Mouse (Mus musculus): ENCODE data around the gene Gm10722. TPM values are rescaled to one million over a fixed set of nuclear protein-coding genes. Genes with fewer than 3 reads are reported as not detected.
"Not testable (repeated sequence)": the region's sequence is repeated elsewhere in the genome, so short reads cannot be mapped to it uniquely, and the experiment has no call there.

Gene Gm10722
- polyA plus RNA-seq, 1 experiment, result not detected

- H3K27ac ChIP-seq (ENCODE audit: insufficient read depth, low read length); H3K27me3 ChIP-seq (ENCODE audit: control insufficient read depth, insufficient read depth, low read length); H3K4me1 ChIP-seq (ENCODE audit: control insufficient read depth, insufficient read depth, low read length); H3K4me3 ChIP-seq (replicated peaks; ENCODE audit: insufficient read depth, low read depth, low read length): not testable (repeated sequence)
- WGBS, result 65% methylated on average over 13 of the region's 16 CpGs
- peak; percentile 25 to 29 for DNase-seq
Measured at GRCm38 (mm10) chr9:3029276-3030000, 28.7 kb downstream of the Gm10722 start.

GRCm38 (mm10) chr9:3030677-3031318 lies 30.1 kb downstream of the Gm10722 start:
- not testable (repeated sequence) for DNase-seq; H3K27me3 ChIP-seq (ENCODE audit: control insufficient read depth, insufficient read depth, low read length); H3K4me1 ChIP-seq (ENCODE audit: control insufficient read depth, insufficient read depth, low read length); H3K27ac ChIP-seq (ENCODE audit: insufficient read depth, low read length); H3K4me3 ChIP-seq (replicated peaks; ENCODE audit: insufficient read depth, low read depth, low read length)
- WGBS, result 62% methylated on average over 2 of the region's 10 CpGs

GRCm38 (mm10) chr9:3034299-3034698 lies 33.6 kb downstream of the Gm10722 start, which contains the start of gene Gm17535:
Gene Gm17535, plus strand, starts transcription at chr9:3034599.
- WGBS, result 62% methylated on average over 1 of the region's 8 CpGs
- H3K4me3 ChIP-seq (replicated peaks; ENCODE audit: insufficient read depth, low read depth, low read length), result not testable (repeated sequence)

GRCm38 (mm10) chr9:3036577-3036976 lies 35.9 kb downstream of the Gm10722 start, which contains the start of gene Gm10715:
Gene Gm10715, plus strand, starts transcription at chr9:3036877.
- H3K27me3 ChIP-seq (ENCODE audit: control insufficient read depth, insufficient read depth, low read length); DNase-seq; H3K27ac ChIP-seq (ENCODE audit: insufficient read depth, low read length); H3K4me1 ChIP-seq (ENCODE audit: control insufficient read depth, insufficient read depth, low read length); H3K4me3 ChIP-seq (replicated peaks; ENCODE audit: insufficient read depth, low read depth, low read length): not testable (repeated sequence)
- 80% methylated on average over 8 of the region's 8 CpGs for WGBS

More at GRCm38 (mm10) chr9:3034299-3034698, 33.6 kb downstream of the Gm10722 start, which contains the start of gene Gm17535:
- DNase-seq; H3K27me3 ChIP-seq (ENCODE audit: control insufficient read depth, insufficient read depth, low read length); H3K4me1 ChIP-seq (ENCODE audit: control insufficient read depth, insufficient read depth, low read length); H3K27ac ChIP-seq (ENCODE audit: insufficient read depth, low read length): not testable (repeated sequence)

- WGBS, result 62% methylated on average over 4 of the region's 4 CpGs
- H3K27ac ChIP-seq (ENCODE audit: insufficient read depth, low read length); H3K4me3 ChIP-seq (replicated peaks; ENCODE audit: insufficient read depth, low read depth, low read length); H3K4me1 ChIP-seq (ENCODE audit: control insufficient read depth, insufficient read depth, low read length); H3K27me3 ChIP-seq (ENCODE audit: control insufficient read depth, insufficient read depth, low read length); DNase-seq: not testable (repeated sequence)
Measured at GRCm38 (mm10) chr9:3038161-3038560, 37.4 kb downstream of the Gm10722 start.

Other genes with a start within 250 kb of the Gm10722 start
- gene Gm11168, start 2.4 kb downstream of the Gm10722 start, polyA plus RNA-seq (2012; rRNA removed), result not detected in 2 replicates
- gene Gm10721, start 12.2 kb downstream of the Gm10722 start, polyA plus RNA-seq (2012; rRNA removed), result not detected in 2 replicates
- gene Gm10720, start 14.7 kb downstream of the Gm10722 start, polyA plus RNA-seq (2012; rRNA removed), result not detected in 2 replicates
- 0.47 TPM in 1 of 2 replicates, not detected in the other for gene Gm10719, start 16.5 kb downstream of the Gm10722 start, polyA plus RNA-seq (2012; rRNA removed)
- gene Gm10718, start 22.6 kb downstream of the Gm10722 start, polyA plus RNA-seq (2012; rRNA removed), result 0.22 and 0.26 TPM in 2 replicates
- not detected in 2 replicates for gene Gm10717, start 24.5 kb downstream of the Gm10722 start, polyA plus RNA-seq (2012; rRNA removed)
- gene Gm17535, start 33.7 kb downstream of the Gm10722 start, polyA plus RNA-seq (2012; rRNA removed), result not detected in 2 replicates
- gene Gm10715, start 36.0 kb downstream of the Gm10722 start, polyA plus RNA-seq (2012; rRNA removed), result not detected in 2 replicates